Mouse (Mus musculus): Measurements from ENCODE around the gene Uba7. TPM values are rescaled to one million over a fixed set of nuclear protein-coding genes. Genes with fewer than 3 reads are reported as not detected.

Gene Uba7
- 29.6 and 34.4 TPM in 2 replicates for total RNA-seq (2015)
- 30.1 and 34.7 TPM in 2 replicates for total RNA-seq (2017)

DNA sequence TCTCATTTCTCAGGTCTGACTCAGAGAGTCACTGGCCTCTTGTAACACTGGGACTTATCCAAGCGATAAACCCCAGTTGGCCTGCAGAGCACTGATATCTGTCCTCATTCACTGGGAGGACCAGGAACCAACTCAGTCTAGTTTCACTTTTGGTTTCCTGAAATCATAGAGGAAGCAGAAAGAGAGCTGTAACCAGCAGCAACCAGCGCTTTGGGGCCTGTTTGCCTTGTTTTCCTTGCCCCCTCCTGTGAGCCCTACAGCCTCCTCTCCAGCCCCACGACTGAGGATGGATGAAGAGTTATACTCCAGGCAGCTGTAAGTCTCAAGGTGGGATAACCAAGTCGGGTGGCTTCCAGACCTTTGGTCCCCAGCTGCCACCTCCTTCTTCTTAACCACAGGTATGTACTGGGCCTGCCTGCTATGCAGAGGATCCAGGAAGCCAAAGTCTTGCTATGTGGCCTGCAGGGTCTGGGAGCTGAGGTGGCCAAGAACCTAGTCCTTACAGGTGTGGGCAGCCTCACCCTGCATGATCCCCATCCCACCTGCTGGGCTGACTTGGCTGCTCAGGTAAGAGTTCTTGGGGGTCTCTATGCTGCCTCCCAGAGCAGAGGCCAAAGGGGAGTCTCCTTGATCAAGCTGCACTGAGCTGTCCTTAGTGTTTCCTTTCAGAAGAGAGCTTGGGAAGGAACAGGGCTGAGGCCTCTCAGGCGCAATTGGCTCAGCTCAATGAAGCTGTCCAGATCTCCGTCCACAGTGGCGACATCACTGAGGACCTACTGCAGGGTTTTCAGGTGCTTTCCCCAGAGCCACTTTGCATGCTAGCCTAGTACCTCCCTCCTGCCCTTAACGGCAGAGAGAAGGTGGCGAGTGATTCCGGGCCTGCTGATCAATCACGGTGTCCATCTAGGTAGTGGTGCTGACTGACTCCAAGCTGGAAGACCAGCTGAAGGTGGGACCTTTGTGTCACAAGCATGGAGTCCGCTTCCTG lies at the start of gene Uba7:
TSS of gene Uba7 (plus strand) at position 107 of the 988 bp plus-strand sequence.
- peak; percentile 59 for ATAC-seq (replicated peaks; ENCODE audit: poor library complexity)

DNA sequence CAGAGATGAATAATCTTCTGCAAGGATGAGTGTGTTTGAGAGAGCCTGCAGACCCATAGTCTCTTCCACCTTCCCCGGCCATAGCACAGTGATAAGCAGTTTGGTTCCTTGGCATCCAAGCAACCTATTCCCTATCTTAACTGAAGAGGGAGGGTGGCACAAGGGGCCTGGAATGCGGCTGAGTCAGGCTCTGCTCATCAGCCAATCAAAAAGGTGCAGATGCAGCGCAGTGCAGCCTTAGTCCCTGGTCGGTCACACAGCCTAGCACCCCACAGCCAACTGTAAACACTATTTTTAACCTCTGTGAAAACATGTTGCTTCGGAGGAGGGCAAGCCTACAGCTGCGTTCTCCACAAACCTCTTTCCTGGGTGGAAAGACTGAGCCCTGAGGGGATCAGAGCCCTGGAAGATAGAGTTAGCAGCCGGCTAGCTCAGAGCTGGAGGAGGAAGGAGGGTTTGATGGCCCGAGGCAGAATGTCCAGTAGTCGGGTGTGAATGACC lies 48.3 kb upstream of the Uba7 start:
- ATAC-seq (replicated peaks; ENCODE audit: poor library complexity) = no peak

DNA sequence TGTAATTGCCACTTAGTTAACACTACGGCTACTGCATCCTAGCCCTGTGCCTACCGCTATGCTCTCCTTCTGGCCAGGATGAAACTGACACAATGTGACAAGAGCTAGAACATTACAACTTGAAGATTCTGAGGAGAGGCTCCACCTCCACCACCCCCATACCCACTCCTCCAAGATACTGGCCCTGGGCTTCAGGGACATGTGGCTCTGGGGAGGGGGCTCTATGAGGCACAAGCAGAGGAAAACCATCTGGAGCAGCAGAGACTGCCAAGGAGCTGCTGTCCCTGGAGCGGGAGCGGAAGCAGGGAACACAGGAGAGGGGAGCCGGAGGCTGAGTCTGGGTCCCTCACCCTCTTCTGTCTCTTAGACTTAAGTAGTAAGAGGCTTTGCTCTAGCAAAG lies 47.6 kb upstream of the Uba7 start:
- no peak for ATAC-seq (replicated peaks; ENCODE audit: poor library complexity)

DNA sequence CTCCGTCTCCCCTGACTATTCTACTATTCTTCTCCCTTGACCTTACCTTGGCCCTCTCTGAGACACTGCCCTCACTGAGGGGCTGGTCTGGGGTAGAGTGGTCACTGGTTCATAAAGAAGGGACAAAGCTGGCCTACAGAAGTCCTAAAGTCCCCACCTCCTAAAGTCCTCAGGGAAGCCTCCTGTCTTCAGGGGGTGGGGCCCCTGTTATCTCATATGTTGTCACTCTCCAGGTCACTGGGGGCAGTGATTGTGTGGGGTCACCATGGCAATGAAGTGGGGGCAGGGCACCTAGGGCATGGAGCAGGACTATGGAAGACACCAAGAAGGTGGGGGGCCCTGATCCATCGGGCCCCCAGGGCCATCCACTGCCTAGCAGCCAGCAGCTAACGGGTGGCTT lies 47.1 kb upstream of the Uba7 start, which contains the start of gene Actl11:
TSS of gene Actl11 (plus strand) at position 301 of the 400 bp plus-strand sequence.
- no peak for ATAC-seq (replicated peaks; ENCODE audit: poor library complexity)

- ATAC-seq (replicated peaks; ENCODE audit: poor library complexity) = no peak
These were observed 43.1 kb upstream of the Uba7 start for GRCm38 (mm10) chr9:107932221-107932620.

GRCm38 (mm10) chr9:107934146-107934545 lies 41.2 kb upstream of the Uba7 start:
- ATAC-seq (replicated peaks; ENCODE audit: poor library complexity) = no peak

DNA sequence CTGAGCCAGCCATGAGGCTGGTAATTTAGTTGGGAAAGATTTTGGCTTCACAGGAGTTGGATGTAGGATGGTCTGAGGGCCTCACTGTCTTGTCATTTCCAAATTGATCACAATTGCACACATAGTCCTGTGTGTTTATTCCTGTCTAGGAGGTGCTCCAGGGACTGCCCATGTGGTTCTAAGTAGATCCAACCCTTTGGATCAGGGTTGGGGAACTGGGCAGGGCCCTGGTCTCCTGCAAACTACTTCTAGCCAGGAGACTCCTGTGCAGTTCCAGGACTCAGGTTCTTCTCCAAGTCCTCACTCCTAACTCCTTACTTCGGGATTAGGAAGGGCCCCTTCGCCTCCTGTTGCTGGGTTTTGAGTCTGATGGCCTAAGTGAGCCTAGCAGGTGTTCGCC lies 39.9 kb upstream of the Uba7 start, which contains the start of gene Camkv:
TSS of gene Camkv (plus strand) at position 301 of the 400 bp plus-strand sequence.
- no peak for ATAC-seq (replicated peaks; ENCODE audit: poor library complexity)

- ATAC-seq (replicated peaks; ENCODE audit: poor library complexity) = peak; percentile 58
These were observed 39.5 kb upstream of the Uba7 start for GRCm38 (mm10) chr9:107935790-107936214.

DNA sequence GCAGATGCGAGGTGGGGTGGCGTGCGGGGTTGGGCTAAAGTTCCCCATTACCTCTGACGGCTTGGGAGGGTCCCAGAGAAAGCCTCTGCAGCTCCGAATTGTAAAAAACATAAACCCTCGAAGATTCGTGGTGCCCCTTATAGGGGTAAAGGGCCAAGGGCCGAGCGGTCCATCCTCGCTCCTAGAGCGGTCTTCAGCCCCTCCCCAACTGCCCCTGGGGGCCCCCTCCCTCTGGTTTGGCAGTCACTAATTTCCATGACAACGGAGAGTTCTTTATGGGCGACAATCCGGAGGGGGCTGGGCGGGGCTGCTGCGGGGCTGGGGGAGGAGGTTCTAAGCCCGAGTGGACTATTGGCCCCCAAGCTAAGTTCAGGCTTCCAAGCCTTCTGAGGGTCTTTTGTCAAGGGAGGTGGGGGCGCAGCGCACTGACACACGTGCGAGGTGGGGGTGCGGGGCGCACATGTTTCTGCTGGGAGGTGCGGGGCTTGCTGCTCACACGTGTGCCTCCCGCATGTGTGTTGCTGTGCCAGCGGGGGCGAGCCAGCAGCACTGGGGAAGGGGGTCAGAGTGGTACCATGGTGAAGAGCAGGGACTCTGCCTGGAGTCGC lies 39.0 kb upstream of the Uba7 start:
- ATAC-seq (replicated peaks; ENCODE audit: poor library complexity) = no peak

DNA sequence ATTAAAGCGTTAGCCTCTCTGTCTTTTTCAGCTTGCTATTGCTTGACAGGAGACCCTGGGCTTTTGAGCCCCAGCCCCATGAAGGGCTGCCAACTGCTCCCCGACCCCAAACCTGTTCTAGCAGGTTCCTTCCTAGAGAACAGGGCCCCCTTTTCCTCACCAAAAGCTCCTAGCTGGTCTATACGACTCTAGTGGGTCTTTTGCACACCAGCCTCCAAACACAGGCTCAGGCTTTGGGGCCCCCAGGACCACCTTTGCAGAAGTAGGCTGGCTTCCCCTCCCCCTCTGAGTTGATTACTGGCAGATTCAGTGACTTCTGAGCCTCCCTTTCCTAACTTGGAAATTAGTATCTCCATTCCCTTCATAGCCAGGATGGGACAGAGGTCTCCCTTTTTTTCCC lies 38.5 kb upstream of the Uba7 start:
- ATAC-seq (replicated peaks; ENCODE audit: poor library complexity) = no peak

DNA sequence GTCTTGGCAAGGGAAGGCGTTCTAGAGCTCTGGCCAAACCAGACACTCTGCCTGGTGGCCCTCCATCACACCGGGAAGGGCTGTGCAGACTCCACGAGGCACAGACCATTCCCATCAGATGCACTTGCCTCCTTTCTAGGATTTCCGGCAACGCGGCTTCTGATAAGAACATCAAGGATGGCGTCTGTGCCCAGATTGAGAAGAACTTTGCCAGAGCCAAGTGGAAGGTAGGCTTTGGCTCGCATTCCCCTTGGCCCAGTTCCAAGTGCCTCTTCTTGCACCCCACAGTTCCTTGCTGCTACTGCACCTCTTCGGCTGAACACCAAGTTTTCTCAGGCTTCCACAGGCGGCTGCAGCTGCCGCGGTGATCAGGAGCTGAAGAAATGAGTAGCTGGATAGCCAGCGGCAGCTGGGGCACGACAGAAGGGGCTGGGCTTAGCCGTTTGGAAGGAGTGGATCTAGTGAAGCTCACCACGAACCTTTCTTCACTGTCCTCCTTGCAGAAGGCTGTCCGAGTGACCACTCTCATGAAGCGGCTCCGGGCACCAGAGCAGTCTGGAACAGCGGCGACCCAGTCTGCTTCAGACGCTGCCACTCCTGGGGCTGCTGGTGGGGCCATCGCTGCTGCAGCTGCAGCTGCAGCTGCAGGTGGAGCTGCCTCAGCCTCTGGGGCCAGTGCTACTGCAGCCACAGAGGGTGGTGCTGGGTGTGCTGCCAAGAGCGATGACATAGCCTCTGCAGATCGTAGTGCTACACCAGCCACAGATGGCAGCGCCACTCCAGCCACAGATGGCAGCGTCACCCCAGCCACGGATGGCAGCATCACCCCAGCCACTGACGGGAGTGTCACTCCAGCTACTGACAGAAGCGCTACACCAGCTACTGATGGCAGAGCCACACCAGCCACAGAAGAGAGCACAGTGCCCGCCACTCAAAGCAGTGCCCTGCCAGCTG lies 27.8 kb upstream of the Uba7 start:
- peak; percentile 54 for ATAC-seq (replicated peaks; ENCODE audit: poor library complexity)

- no peak for ATAC-seq (replicated peaks; ENCODE audit: poor library complexity)
These were observed 26.0 kb upstream of the Uba7 start for GRCm38 (mm10) chr9:107949184-107949921.

- ATAC-seq (replicated peaks; ENCODE audit: poor library complexity) = no peak
These were observed 25.4 kb upstream of the Uba7 start, which contains the start of gene Traip for GRCm38 (mm10) chr9:107949922-107950235. TSS of gene Traip (plus strand) at chr9:107950136.

- ATAC-seq (replicated peaks; ENCODE audit: poor library complexity) = peak; percentile 89
These were observed 24.6 kb upstream of the Uba7 start for GRCm38 (mm10) chr9:107950460-107951355.

DNA sequence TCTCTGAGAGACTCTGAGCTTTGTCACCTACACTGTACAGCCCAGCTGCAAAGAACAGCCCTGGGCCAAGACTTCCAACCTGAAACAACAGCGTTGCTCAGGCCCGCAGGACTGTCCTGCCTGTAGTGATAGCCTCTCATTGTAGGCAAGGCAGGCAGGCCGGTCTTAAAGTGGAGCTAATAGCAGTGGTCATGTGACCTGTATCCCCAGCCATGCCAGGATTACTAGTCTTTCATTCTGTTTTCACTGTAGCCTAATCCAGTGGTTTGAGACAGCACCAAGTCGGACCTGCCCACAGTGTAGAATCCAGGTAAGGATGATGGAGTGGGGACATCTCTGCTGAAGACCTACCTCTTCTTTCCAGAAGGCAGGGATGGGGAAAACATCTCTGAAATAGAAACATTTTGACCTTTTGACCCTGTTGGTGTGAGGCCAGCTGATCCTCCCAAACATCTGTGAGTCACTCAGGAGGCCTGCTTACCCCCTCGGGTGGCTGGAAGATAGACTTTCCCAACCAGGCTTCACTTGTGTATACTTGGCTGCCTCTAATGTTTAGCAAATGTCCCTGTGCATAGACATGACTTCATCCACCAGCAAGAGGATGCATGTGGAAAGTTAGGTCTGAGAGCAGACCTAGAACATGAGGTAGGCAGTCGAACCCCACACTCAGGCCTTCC lies 19.6 kb upstream of the Uba7 start:
- no peak for ATAC-seq (replicated peaks; ENCODE audit: poor library complexity)

DNA sequence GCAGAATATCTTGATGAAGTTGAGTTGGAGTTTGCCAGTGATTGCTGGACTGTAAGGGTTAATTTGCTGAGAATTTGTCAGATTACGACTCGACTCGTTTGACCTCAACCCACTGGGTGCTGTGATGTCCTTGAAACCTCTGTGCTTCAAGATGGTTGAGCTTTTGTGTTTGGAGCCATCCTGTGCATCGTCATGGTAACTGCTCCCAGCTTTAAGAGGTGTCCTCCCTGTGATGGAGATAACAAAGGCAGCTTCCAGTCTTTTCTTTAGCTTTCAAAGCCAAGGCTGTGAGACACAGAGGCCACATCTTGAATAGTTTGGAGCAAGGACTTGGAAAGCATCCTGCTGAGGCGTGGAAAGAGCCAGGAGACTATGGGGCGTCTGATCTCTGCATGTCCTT lies 18.2 kb upstream of the Uba7 start:
- no peak for ATAC-seq (replicated peaks; ENCODE audit: poor library complexity)

- no peak for ATAC-seq (replicated peaks; ENCODE audit: poor library complexity)
These were observed 15.4 kb upstream of the Uba7 start for GRCm38 (mm10) chr9:107959896-107960295.

- 0 out of 2 replicates have a peak, but pooled peaks have one; percentile 35 for ATAC-seq (replicated peaks; ENCODE audit: poor library complexity)
These were observed 14.4 kb upstream of the Uba7 start for GRCm38 (mm10) chr9:107960928-107961327.

All from megakaryocyte progenitor cell, adult 5-6 weeks (primary cell).